14 mouse cellular contexts compared by ENCODE assay signal in the genomic region with DNA sequence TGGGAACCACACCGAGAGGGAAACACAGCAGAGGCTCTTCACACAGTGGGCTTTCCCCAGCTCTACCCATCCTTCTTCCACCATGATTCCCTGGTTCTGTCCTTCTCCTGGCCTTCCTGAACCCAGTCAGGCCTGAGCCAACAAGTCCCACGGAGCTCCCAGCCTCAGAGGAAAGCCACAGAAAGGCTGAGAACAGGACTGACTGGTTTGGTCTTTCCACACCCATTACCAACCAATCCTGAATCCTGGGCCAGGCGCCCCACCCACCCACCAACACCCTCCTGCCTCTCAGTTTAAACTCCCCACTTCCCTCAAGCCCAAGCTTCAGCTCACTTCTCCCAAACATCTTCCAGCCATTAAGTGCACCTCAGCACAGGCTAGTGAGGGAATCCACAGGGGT. TPM values are rescaled to one million over a fixed set of nuclear protein-coding genes. Genes with fewer than 3 reads are reported as not detected.
DNase-seq lines count a peak whose midpoint lies in the region; ATAC-seq and TF ChIP-seq lines count a peak whose summit lies in the region.
"Had no signal": no experiment of that assay in that cellular context is flagged by ENCODE, and none has a peak within 500 bp of the region (broad histone marks: within the 10 kb centered on the region; RNA-seq: fewer than 3 reads in every experiment).

No protein-coding gene starts in this region.

- ATAC-seq in limb, embryonic 14.5 days (ENCODE audit: low FRiP score, low read depth): no peak
- peak; percentile 71 for ATAC-seq in lung, embryonic 16.5 days (ENCODE audit: low read depth)
- ATAC-seq in forebrain, embryonic 13.5 days: no peak
- ATAC-seq: midbrain, embryonic 15.5 days had no signal

- H3K4me3 ChIP-seq in limb, embryonic 14.5 days (replicated peaks; ENCODE audit: low read length): no peak overlapping the region
- no peak overlapping the region for H3K4me3 ChIP-seq in limb, embryonic 10.5 days
- H3K4me3 ChIP-seq in lung, embryonic 16.5 days (ENCODE audit: low read length): no peak overlapping the region
- no peak overlapping the region for H3K4me3 ChIP-seq in forebrain, embryonic 13.5 days
- H3K4me3 ChIP-seq: forebrain, embryonic 10.5 days; hindbrain, embryonic 15.5 days; midbrain, embryonic 15.5 days had no signal

- WGBS in limb, embryonic 14.5 days: 54% methylated on average over 3 of the region's 3 CpGs
- WGBS in limb, embryonic 10.5 days: 62% methylated on average over 3 of the region's 3 CpGs
- WGBS in lung, embryonic 16.5 days: 57% methylated on average over 3 of the region's 3 CpGs
- WGBS in forebrain, embryonic 13.5 days: 74% methylated on average over 3 of the region's 3 CpGs

- no peak overlapping the region for H3K9ac ChIP-seq in limb, embryonic 14.5 days (ENCODE audit: low read depth, low read length, severe bottlenecking)
- no peak overlapping the region for H3K9ac ChIP-seq in lung, embryonic 16.5 days (ENCODE audit: low read length)
- H3K9ac ChIP-seq in forebrain, embryonic 13.5 days: no peak overlapping the region
- H3K9ac ChIP-seq: hindbrain, embryonic 15.5 days; midbrain, embryonic 15.5 days had no signal

- no peaks in the 10 kb centered on the region for H3K9me3 ChIP-seq in limb, embryonic 14.5 days (ENCODE audit: control insufficient read depth, low read length)
- no peaks in the 10 kb centered on the region for H3K9me3 ChIP-seq in limb, embryonic 10.5 days (replicated peaks)
- H3K9me3 ChIP-seq in lung, embryonic 16.5 days (ENCODE audit: control insufficient read depth, low read length): no peaks in the 10 kb centered on the region
- no peaks in the 10 kb centered on the region for H3K9me3 ChIP-seq in forebrain, embryonic 13.5 days (replicated peaks)
- H3K9me3 ChIP-seq: forebrain, embryonic 10.5 days; hindbrain, embryonic 15.5 days; midbrain, embryonic 15.5 days had no signal

- H3K27ac ChIP-seq in limb, embryonic 14.5 days (replicated peaks; ENCODE audit: low read depth, low read length): no peak overlapping the region
- no peak overlapping the region for H3K27ac ChIP-seq in limb, embryonic 10.5 days
- H3K27ac ChIP-seq in lung, embryonic 16.5 days (ENCODE audit: low read length): peak overlapping the region; percentile 69
- no peak overlapping the region for H3K27ac ChIP-seq in forebrain, embryonic 13.5 days
- H3K27ac ChIP-seq: forebrain, embryonic 10.5 days; hindbrain, embryonic 15.5 days; midbrain, embryonic 15.5 days had no signal

- peaks cover 10% of the 10 kb centered on the region; the same call in 1 of the 2 replicates for H3K27me3 ChIP-seq in limb, embryonic 14.5 days (ENCODE audit: control insufficient read depth, insufficient read depth, low read length)
- H3K27me3 ChIP-seq in limb, embryonic 10.5 days (ENCODE audit: low read depth, poor library complexity, severe bottlenecking): peaks cover 31% of the 10 kb centered on the region
- H3K27me3 ChIP-seq in lung, embryonic 16.5 days (ENCODE audit: control insufficient read depth, insufficient read depth, low read depth, low read length): no peaks in the 10 kb centered on the region; the same call in 1 of the 2 replicates
- H3K27me3 ChIP-seq in forebrain, embryonic 13.5 days: peaks cover 27% of the 10 kb centered on the region

- no peaks in the 10 kb centered on the region for H3K36me3 ChIP-seq in limb, embryonic 14.5 days (ENCODE audit: control insufficient read depth, insufficient read depth, low read length)
- no peaks in the 10 kb centered on the region for H3K36me3 ChIP-seq in limb, embryonic 10.5 days
- H3K36me3 ChIP-seq in lung, embryonic 16.5 days (ENCODE audit: control insufficient read depth, insufficient read depth, low read length): no peaks in the 10 kb centered on the region
- H3K36me3 ChIP-seq in forebrain, embryonic 13.5 days (ENCODE audit: poor library complexity, severe bottlenecking): no peaks in the 10 kb centered on the region
- H3K36me3 ChIP-seq: forebrain, embryonic 10.5 days; hindbrain, embryonic 15.5 days; midbrain, embryonic 15.5 days had no signal

- peak; percentile 42 for DNase-seq in limb, embryonic 14.5 days (ENCODE audit: low spot score)
- DNase-seq in limb, embryonic 10.5 days (ENCODE audit: low spot score): no peak
- DNase-seq in urinary bladder, postnatal 25 days (ENCODE audit: low spot score): peak; percentile 32
- no peak for DNase-seq in urinary bladder, adult 2 months (ENCODE audit: low spot score)
- DNase-seq in urinary bladder, postnatal 36 days (ENCODE audit: low spot score in 2 of 2): peak; percentile 47 to 64
- no peak for DNase-seq in spleen, adult 18-20 months
- DNase-seq: adrenal gland, postnatal 14 days; cerebellum, postnatal 10 days; right cerebral cortex, postnatal 25 days had no signal

- no peak for TF ChIP-seq POLR2A in limb, embryonic 14.5 days (IDR thresholded peaks at IDR 0.05; ENCODE audit: borderline replicate concordance, extremely low read depth, insufficient read depth, insufficient read length)

- H3K4me2 ChIP-seq in limb, embryonic 14.5 days (replicated peaks; ENCODE audit: low read depth, low read length, severe bottlenecking): no peak overlapping the region
- no peak overlapping the region; the same call in 1 of the 2 replicates for H3K4me2 ChIP-seq in lung, embryonic 16.5 days (ENCODE audit: low read depth, low read length)
- H3K4me2 ChIP-seq in forebrain, embryonic 13.5 days: no peak overlapping the region
- H3K4me2 ChIP-seq: hindbrain, embryonic 15.5 days; midbrain, embryonic 15.5 days had no signal

- no peaks in the 10 kb centered on the region for H3K4me1 ChIP-seq in limb, embryonic 14.5 days (ENCODE audit: control insufficient read depth, insufficient read depth, low read length)
- peaks cover 20% of the 10 kb centered on the region for H3K4me1 ChIP-seq in limb, embryonic 10.5 days
- H3K4me1 ChIP-seq in lung, embryonic 16.5 days (replicated peaks; ENCODE audit: control insufficient read depth, insufficient read depth, low read length): peaks cover 19% of the 10 kb centered on the region; the same call in 1 of the 2 replicates
- peaks cover 8% of the 10 kb centered on the region; the same call in 1 of the 2 replicates for H3K4me1 ChIP-seq in forebrain, embryonic 13.5 days

RNA-seq across cellular contexts. Expression of gene Susd1, which starts 4.4 kb away (rescaled TPM):
- polyA plus RNA-seq in limb, embryonic 14.5 days (2012; rRNA removed): 5.6 and 6.5 TPM in 2 replicates
- polyA plus RNA-seq in limb, embryonic 14.5 days (2014; fragmentation: Nextera tagmentation; extraction: Ambion mirVana): 1.7 and 2.3 TPM in 2 replicates
- 1.2 and 2.0 TPM in 2 replicates for polyA plus RNA-seq in limb, embryonic 10.5 days (2016; fragmentation: Nextera tagmentation; extraction: Ambion mirVana)
- polyA plus RNA-seq in urinary bladder, adult 2 months (2012; rRNA removed): 15.0 and 17.6 TPM in 2 replicates
- 8.6 and 9.9 TPM in 2 replicates for polyA plus RNA-seq in lung, embryonic 16.5 days (2015; fragmentation: Nextera tagmentation; extraction: Ambion mirVana)
- 0.69 and 0.72 TPM in 2 replicates for polyA plus RNA-seq in forebrain, embryonic 13.5 days (2015; fragmentation: Nextera tagmentation; extraction: Ambion mirVana)

Comparison
In these comparisons a context has a peak if more than half of its experiments do, and no peak if none do; other contexts are left out.
1. DNase-seq: peak in limb, embryonic 14.5 days (single experiment), urinary bladder, postnatal 25 days (single experiment) and urinary bladder, postnatal 36 days (2 of 2); none in limb, embryonic 10.5 days (single experiment), urinary bladder, adult 2 months (single experiment) and spleen, adult 18-20 months (0 of 2).